Mouse (Mus musculus): ENCODE measurements around the gene Usp31.

Usp31 gene

GRCm38 (mm10) chr7:121707073-121707667, at the start of gene Usp31:
TSS of gene Usp31 (minus strand) at chr7:121707253.
- peak; percentile 98 for DNase-seq

GRCm38 (mm10) chr7:121754748-121755147, 47.7 kb upstream of the Usp31 start:
- DNase-seq, result peak; percentile 26

- no peak for DNase-seq
Measured at GRCm38 (mm10) chr7:121750244-121750643, 43.2 kb upstream of the Usp31 start.

- peak; percentile 26 for DNase-seq
Measured at GRCm38 (mm10) chr7:121737511-121738415, 30.7 kb upstream of the Usp31 start.

GRCm38 (mm10) chr7:121734171-121734831, 27.2 kb upstream of the Usp31 start, which contains the start of gene Scnn1g:
TSS of gene Scnn1g (plus strand) at chr7:121734479.
- peak; percentile 95 for DNase-seq

- DNase-seq, result peak; percentile 48
Measured at GRCm38 (mm10) chr7:121730225-121730624, 23.2 kb upstream of the Usp31 start.

GRCm38 (mm10) chr7:121717031-121717430, 10.0 kb upstream of the Usp31 start:
- DNase-seq, result no peak

- no peak for DNase-seq
Measured at GRCm38 (mm10) chr7:121711171-121711570, 4.1 kb upstream of the Usp31 start.

- DNase-seq, result peak; percentile 70
Measured at GRCm38 (mm10) chr7:121706411-121707072, 511 bp downstream of the Usp31 start.

- no peak for DNase-seq
Measured at GRCm38 (mm10) chr7:121705051-121705450, 2.0 kb downstream of the Usp31 start.

- DNase-seq, result no peak
Measured at GRCm38 (mm10) chr7:121701983-121702382, 5.1 kb downstream of the Usp31 start.

- DNase-seq, result no peak
Measured at GRCm38 (mm10) chr7:121700480-121700879, 6.6 kb downstream of the Usp31 start.

- no peak for DNase-seq
Measured at GRCm38 (mm10) chr7:121699218-121699617, 7.8 kb downstream of the Usp31 start.

- no peak for DNase-seq
Measured at GRCm38 (mm10) chr7:121697574-121697973, 9.5 kb downstream of the Usp31 start.

GRCm38 (mm10) chr7:121697170-121697569, 9.9 kb downstream of the Usp31 start:
- no peak for DNase-seq

GRCm38 (mm10) chr7:121691803-121692202, 15.2 kb downstream of the Usp31 start:
- no peak for DNase-seq

GRCm38 (mm10) chr7:121689338-121689737, 17.7 kb downstream of the Usp31 start:
- DNase-seq, result no peak

- peak; percentile 26 for DNase-seq
Measured at GRCm38 (mm10) chr7:121685140-121685984, 21.7 kb downstream of the Usp31 start.

- DNase-seq, result no peak
Measured at GRCm38 (mm10) chr7:121681191-121681590, 25.9 kb downstream of the Usp31 start.

GRCm38 (mm10) chr7:121677105-121677753, 29.8 kb downstream of the Usp31 start:
- DNase-seq, result no peak

GRCm38 (mm10) chr7:121660705-121661104, 46.3 kb downstream of the Usp31 start:
- DNase-seq, result no peak

All from lung, postnatal 36 days (tissue).